Mouse (Mus musculus): ENCODE results near the gene Gstp3. TPM values are rescaled to one million over a fixed set of nuclear protein-coding genes. Genes with fewer than 3 reads are reported as not detected.

Gstp3 gene
- total RNA-seq, 2 experiments from 2014 or later: not detected

DNA sequence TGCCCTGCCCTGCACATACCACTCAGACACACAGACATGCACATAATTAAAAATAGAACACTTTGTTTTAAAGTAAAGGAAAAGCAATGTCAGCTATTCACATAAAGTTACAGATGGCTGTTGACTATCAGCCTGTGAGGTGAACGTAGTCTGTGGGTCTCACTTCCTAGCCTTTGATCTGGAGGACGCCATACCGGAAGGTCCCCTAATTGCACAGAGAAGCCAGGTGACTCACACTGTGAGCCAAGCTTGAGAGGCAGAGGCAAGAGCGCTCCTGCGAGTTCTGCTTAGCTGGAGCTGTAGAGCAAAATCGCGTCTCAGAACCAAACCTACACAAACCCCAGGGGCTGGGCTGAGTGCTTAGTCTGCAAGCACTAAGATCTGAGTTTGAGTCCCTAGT, 34.4 kb upstream of the Gstp3 start:
- intact Hi-C loops (cut with DNase I): no loop called here

GRCm38 (mm10) chr19:4092750-4093149, 33.4 kb upstream of the Gstp3 start:
- no peak for DNase-seq (ENCODE audit: extremely low spot score in 1 of 2, low spot score in 2 of 2)
- intact Hi-C loops (cut with DNase I): no loop called here

More for the DNA sequence above, 34.4 kb upstream of the Gstp3 start:
- no peak for DNase-seq (ENCODE audit: extremely low spot score in 1 of 2, low spot score in 2 of 2)

GRCm38 (mm10) chr19:4091383-4091782, 32.0 kb upstream of the Gstp3 start:
- intact Hi-C loops (cut with DNase I): no loop called here
- DNase-seq (ENCODE audit: extremely low spot score in 1 of 2, low spot score in 2 of 2): no peak

DNA sequence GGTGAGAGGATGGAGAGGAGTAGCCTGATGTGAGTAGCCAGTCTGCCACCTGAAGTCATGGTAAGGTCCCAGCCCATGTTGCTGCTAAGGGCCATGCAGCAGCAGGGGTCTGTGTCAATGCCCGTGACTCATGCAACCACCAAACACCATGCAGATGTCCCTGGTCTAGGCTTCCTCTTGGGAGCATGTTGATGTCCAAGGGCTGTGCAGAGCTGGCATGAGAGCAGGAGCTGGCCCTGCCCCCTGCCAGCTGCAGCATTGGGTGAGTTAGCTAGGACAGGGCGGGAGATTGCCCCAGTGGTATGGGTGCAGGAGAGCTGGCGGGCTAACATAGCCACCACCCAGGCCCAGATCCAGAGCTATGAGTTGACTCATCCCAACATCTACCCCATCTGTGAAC, 31.1 kb upstream of the Gstp3 start:
- no peak for DNase-seq (ENCODE audit: extremely low spot score in 1 of 2, low spot score in 2 of 2)
- intact Hi-C loops (cut with DNase I): no loop called here

- intact Hi-C loops (cut with DNase I): loop anchor here (5.0 kb wide), 1 partner anchor 37 kb away; no protein-coding TSS in a partner anchor
- no peak for DNase-seq (ENCODE audit: extremely low spot score in 1 of 2, low spot score in 2 of 2)
Measured at GRCm38 (mm10) chr19:4089128-4089527, 29.8 kb upstream of the Gstp3 start.

- no peak for DNase-seq (ENCODE audit: extremely low spot score in 1 of 2, low spot score in 2 of 2)
- intact Hi-C loops (cut with DNase I): loop anchor here (5.0 kb wide), 1 partner anchor 36 kb away; no protein-coding TSS in a partner anchor
Measured at GRCm38 (mm10) chr19:4088146-4088545, 28.8 kb upstream of the Gstp3 start.

GRCm38 (mm10) chr19:4087090-4087489, 27.7 kb upstream of the Gstp3 start:
- intact Hi-C loops (cut with DNase I): loop anchor here (5.0 kb wide), 1 partner anchor 35 kb away; no protein-coding TSS in a partner anchor
- no peak for DNase-seq (ENCODE audit: extremely low spot score in 1 of 2, low spot score in 2 of 2)

- intact Hi-C loops (cut with DNase I): loop anchor here (5.0 kb wide), 1 partner anchor 34 kb away; no protein-coding TSS in a partner anchor
- DNase-seq (ENCODE audit: extremely low spot score in 1 of 2, low spot score in 2 of 2): no peak
Measured at GRCm38 (mm10) chr19:4086156-4086555, 26.8 kb upstream of the Gstp3 start.

DNA sequence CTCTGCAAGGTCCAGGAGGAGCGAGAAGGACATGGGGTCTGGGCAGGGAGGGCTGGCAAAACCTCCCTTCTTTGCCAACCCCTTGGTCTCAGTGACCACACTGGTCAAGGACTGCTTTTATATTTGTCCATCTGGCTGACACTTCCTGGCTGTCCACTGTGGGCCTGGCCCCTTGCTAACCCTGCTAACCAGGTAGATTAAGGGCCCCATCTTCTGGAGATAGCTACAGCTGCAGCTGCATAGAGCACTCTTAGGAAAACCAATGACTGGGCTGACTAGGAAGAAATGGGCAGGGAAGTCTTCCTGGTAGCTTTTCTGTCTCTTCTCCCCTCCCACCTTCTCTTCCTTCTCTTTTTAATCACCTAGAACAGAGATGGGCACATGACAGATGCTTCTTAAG, 25.6 kb upstream of the Gstp3 start:
- DNase-seq (ENCODE audit: extremely low spot score in 1 of 2, low spot score in 2 of 2): no peak
- intact Hi-C loops (cut with DNase I): loop anchor here (5.0 kb wide), 1 partner anchor 33 kb away; no protein-coding TSS in a partner anchor

GRCm38 (mm10) chr19:4083826-4084225, 24.5 kb upstream of the Gstp3 start:
- no peak for DNase-seq (ENCODE audit: extremely low spot score in 1 of 2, low spot score in 2 of 2)
- intact Hi-C loops (cut with DNase I): no loop called here

- no peak for DNase-seq (ENCODE audit: extremely low spot score in 1 of 2, low spot score in 2 of 2)
- intact Hi-C loops (cut with DNase I): no loop called here
Measured at GRCm38 (mm10) chr19:4083316-4083715, 23.9 kb upstream of the Gstp3 start.

GRCm38 (mm10) chr19:4082219-4082965, 23.0 kb upstream of the Gstp3 start:
- intact Hi-C loops (cut with DNase I): no loop called here
- DNase-seq (ENCODE audit: extremely low spot score in 1 of 2, low spot score in 2 of 2): no peak

GRCm38 (mm10) chr19:4081394-4081793, 22.0 kb upstream of the Gstp3 start, which contains the start of gene Cabp2:
Cabp2 (plus strand) TSS chr19:4081578.
- no peak for DNase-seq (ENCODE audit: extremely low spot score in 1 of 2, low spot score in 2 of 2)
- intact Hi-C loops (cut with DNase I): no loop called here

- no peak for DNase-seq (ENCODE audit: extremely low spot score in 1 of 2, low spot score in 2 of 2)
- intact Hi-C loops (cut with DNase I): no loop called here
Measured at GRCm38 (mm10) chr19:4080511-4081009, 21.2 kb upstream of the Gstp3 start.

- intact Hi-C loops (cut with DNase I): no loop called here
- DNase-seq (ENCODE audit: extremely low spot score in 1 of 2, low spot score in 2 of 2): peak in 1 of 2 experiments; percentile 21
Measured at GRCm38 (mm10) chr19:4079594-4079993, 20.2 kb upstream of the Gstp3 start.

GRCm38 (mm10) chr19:4075531-4075930, 16.2 kb upstream of the Gstp3 start:
- intact Hi-C loops (cut with DNase I): no loop called here
- no peak for DNase-seq (ENCODE audit: extremely low spot score in 1 of 2, low spot score in 2 of 2)

DNA sequence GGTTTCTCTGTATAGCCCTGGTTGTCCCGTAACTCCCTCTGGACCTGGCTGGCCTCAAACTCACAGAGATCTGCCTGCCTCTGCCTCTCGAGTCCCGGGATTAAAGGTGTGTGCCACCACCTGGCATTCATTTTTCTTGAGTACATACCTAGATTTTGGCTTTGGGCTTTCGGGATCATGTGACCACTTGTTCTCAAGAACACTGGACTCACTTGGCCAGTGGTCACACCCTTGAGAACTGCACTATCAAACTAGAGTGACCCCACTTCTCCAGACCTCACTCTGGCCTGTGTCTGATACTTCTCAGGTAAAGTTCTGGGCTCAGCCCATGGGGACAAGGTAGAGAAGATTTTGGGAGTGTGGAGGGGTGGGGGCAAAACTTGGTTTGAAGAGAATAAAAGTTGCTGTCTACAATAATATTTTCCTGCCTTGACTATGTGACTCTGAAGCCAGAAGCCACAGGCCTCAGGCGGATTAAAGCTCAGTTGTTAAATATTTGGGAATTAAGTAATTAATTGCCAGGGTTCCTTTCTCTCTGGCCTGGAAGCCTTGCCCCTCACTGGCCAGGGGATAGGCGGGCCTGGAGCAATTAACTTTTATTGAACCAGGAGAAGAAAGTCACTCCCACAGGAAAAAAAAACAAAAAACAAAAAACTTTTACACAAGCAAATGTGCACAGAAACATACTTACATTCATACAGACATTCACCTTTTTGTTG, 13.5 kb upstream of the Gstp3 start:
- DNase-seq (ENCODE audit: extremely low spot score in 1 of 2, low spot score in 2 of 2): no peak
- intact Hi-C loops (cut with DNase I): no loop called here

- DNase-seq (ENCODE audit: extremely low spot score in 1 of 2, low spot score in 2 of 2): no peak
- intact Hi-C loops (cut with DNase I): no loop called here
Measured at GRCm38 (mm10) chr19:4071406-4071805, 12.0 kb upstream of the Gstp3 start.

- intact Hi-C loops (cut with DNase I): no loop called here
- DNase-seq (ENCODE audit: extremely low spot score in 1 of 2, low spot score in 2 of 2): no peak
Measured at GRCm38 (mm10) chr19:4070756-4071155, 11.4 kb upstream of the Gstp3 start.

DNA sequence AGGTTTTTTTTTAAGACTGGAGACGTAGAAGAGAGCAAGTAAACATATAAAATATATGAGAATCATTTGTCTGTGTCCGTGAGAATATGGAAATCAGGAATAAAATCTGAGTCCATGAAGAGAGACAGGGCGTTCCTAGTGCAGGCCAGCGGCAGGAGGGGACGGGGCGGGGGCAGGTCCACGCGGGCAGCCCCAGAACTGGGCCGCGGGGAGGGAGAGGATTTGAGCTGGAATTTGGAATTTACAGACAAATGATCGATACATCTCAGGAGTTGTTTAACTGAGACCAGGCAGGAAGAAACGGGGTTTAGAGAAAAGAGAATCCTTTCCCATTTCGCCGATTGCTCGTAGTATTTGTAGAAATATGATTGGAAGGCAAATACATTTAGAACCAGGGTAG, 10.9 kb upstream of the Gstp3 start:
- intact Hi-C loops (cut with DNase I): no loop called here

More for the DNA sequence above, 10.9 kb upstream of the Gstp3 start:
- DNase-seq (ENCODE audit: extremely low spot score in 1 of 2, low spot score in 2 of 2): no peak
